Comparison of ENCODE assay signal across 8 mouse cellular contexts in genomic region chr9:84466741-84467140, GRCm38 (mm10).
DNase-seq lines count a peak whose midpoint lies in the region; ATAC-seq and TF ChIP-seq lines count a peak whose summit lies in the region.

No protein-coding gene starts in this region.

- H3K4me2 ChIP-seq in lung, postnatal 0 days (replicated peaks; ENCODE audit: low read depth, low read length): no peak overlapping the region

- 0 out of 2 replicates have a peak, but pooled peaks have one; percentile 13 for TF ChIP-seq CTCF in cerebellum, adult 2 months (IDR thresholded peaks at IDR 0.05; ENCODE audit: borderline replicate concordance, insufficient read depth, low read depth, low read length)
- TF ChIP-seq CTCF in lung, postnatal 0 days (IDR thresholded peaks at IDR 0.05): peak; percentile 75

- H3K9me3 ChIP-seq in lung, postnatal 0 days (ENCODE audit: low read length): no peaks in the 10 kb centered on the region

- no peak for TF ChIP-seq POLR2A in cerebellum, adult 2 months (IDR thresholded peaks at IDR 0.05; ENCODE audit: borderline replicate concordance, insufficient read depth, low read length)

- WGBS in cerebellum, adult 2 months: 16% methylated on average over 3 of the region's 3 CpGs
- WGBS in lung, postnatal 0 days: 7% methylated on average over 3 of the region's 3 CpGs

- H3K36me3 ChIP-seq in lung, postnatal 0 days (ENCODE audit: insufficient read depth, low read length): no peaks in the 10 kb centered on the region

- no peak for ATAC-seq in cerebellum, adult (ENCODE audit: insufficient number of reproducible peaks, low FRiP score, low TSS enrichment)
- ATAC-seq in hematopoietic stem cell, adult 5-6 weeks (replicated peaks in 1 of 2; ENCODE audit: insufficient read depth in 1 of 2, low FRiP score in 2 of 2, low TSS enrichment in 1 of 2, low read depth in 1 of 2, poor library complexity in 2 of 2, severe bottlenecking in 2 of 2): peak; percentile 84 to 90
- peak; percentile 46; the same call in 1 of the 2 replicates for ATAC-seq in lung, postnatal 0 days

- DNase-seq in cerebellum, adult 2 months: no peak
- DNase-seq in left cerebral cortex, postnatal 4 days: peak; percentile 19
- no peak for DNase-seq in left cerebral cortex, adult 11 months (ENCODE audit: low spot score)
- peak; percentile 6 for DNase-seq in adrenal gland, postnatal 25 days
- DNase-seq in lung, postnatal 0 days (ENCODE audit: low spot score): peak; percentile 65
- DNase-seq in thymus, postnatal 0 days (ENCODE audit: low spot score): no peak

- H3K27ac ChIP-seq in cerebellum, adult 2 months (ENCODE audit: insufficient read depth, low read length): no peak overlapping the region
- no peak overlapping the region for H3K27ac ChIP-seq in lung, postnatal 0 days (ENCODE audit: low read length)

- no peak overlapping the region for H3K4me3 ChIP-seq in cerebellum, adult 2 months (replicated peaks; ENCODE audit: insufficient read depth, low read depth, low read length)
- no peak overlapping the region for H3K4me3 ChIP-seq in lung, postnatal 0 days (ENCODE audit: low read depth, low read length)

- TF ChIP-seq EP300 in lung, postnatal 0 days (IDR thresholded peaks at IDR 0.05): no peak

- intact Hi-C loops in left cerebral cortex, postnatal 4 days (cut with DNase I): no loop called here

- no peaks in the 10 kb centered on the region for H3K4me1 ChIP-seq in cerebellum, adult 2 months (ENCODE audit: control insufficient read depth, insufficient read depth, low read length)
- no peaks in the 10 kb centered on the region for H3K4me1 ChIP-seq in lung, postnatal 0 days (ENCODE audit: insufficient read depth, low read depth, low read length)

- no peaks in the 10 kb centered on the region for H3K27me3 ChIP-seq in cerebellum, adult 2 months (ENCODE audit: control insufficient read depth, insufficient read depth, low read length)
- no peaks in the 10 kb centered on the region for H3K27me3 ChIP-seq in lung, postnatal 0 days (replicated peaks; ENCODE audit: insufficient read depth, low read length)

- no peak overlapping the region for H3K9ac ChIP-seq in lung, postnatal 0 days (replicated peaks; ENCODE audit: low read depth)

Comparison
In these comparisons a context has a peak if more than half of its experiments do, and no peak if none do; other contexts are left out.
1. DNase-seq: peak in left cerebral cortex, postnatal 4 days (single experiment), adrenal gland, postnatal 25 days (single experiment) and lung, postnatal 0 days (single experiment); none in cerebellum, adult 2 months (0 of 2), left cerebral cortex, adult 11 months (single experiment) and thymus, postnatal 0 days (single experiment).